Mouse (Mus musculus) heart, embryonic 15.5 days (tissue): ENCODE measurements around the gene Nrap. TPM values are rescaled to one million over a fixed set of nuclear protein-coding genes. Genes with fewer than 3 reads are reported as not detected.

Experiments used
- ATAC-seq: fragments of 200-750 bp; cut with Nextera tagmentation; replicated peaks from 2 replicates; pipeline ENCODE4 v1.8.0; 2017; ENCODE audit warnings: low read depth, moderate TSS enrichment; ENCODE audit not compliant: insufficient number of reproducible peaks, insufficient read depth, low FRiP score
- H3K27ac ChIP-seq: fragments of 300-500 bp; sonication (generic); 2 replicates; pipeline ENCODE4 v1.5.1; 2015; ENCODE audit warnings: mild to moderate bottlenecking, inconsistent platforms
- H3K27me3 ChIP-seq: fragments of 300-500 bp; sonication (generic); 2 replicates; pipeline ENCODE4 v1.6.1; 2015; ENCODE audit warnings: inconsistent platforms
- H3K36me3 ChIP-seq: fragments of 300-500 bp; sonication (generic); 2 replicates; pipeline ENCODE4 v1.6.1; 2015; ENCODE audit warnings: mild to moderate bottlenecking, inconsistent platforms
- H3K4me1 ChIP-seq: fragments of 300-500 bp; sonication (generic); replicated peaks from 2 replicates; pipeline ENCODE4 v1.6.1; 2015; ENCODE audit warnings: inconsistent platforms
- H3K4me2 ChIP-seq: fragments of 300-500 bp; sonication (generic); 2 replicates; pipeline ENCODE4 v1.6.1; 2015; ENCODE audit warnings: inconsistent platforms, mild to moderate bottlenecking, moderate library complexity
- H3K4me3 ChIP-seq: fragments of 300-500 bp; sonication (generic); 2 replicates; pipeline ENCODE4 v1.5.1; 2015; ENCODE audit warnings: mild to moderate bottlenecking, inconsistent platforms
- H3K9ac ChIP-seq: fragments of 300-500 bp; sonication (generic); 2 replicates; pipeline ENCODE4 v1.6.1; 2015; ENCODE audit warnings: mild to moderate bottlenecking, inconsistent platforms
- H3K9me3 ChIP-seq: fragments of 300-500 bp; sonication (generic); replicated peaks from 2 replicates; pipeline ENCODE4 v1.6.1; 2016; ENCODE audit warnings: inconsistent platforms
- WGBS: fragments of 180-500 bp; shearing (Covaris S2); methylation state at CpG from one replicate; pipeline ENCODE4 v1.1.7; 2015; ENCODE audit warnings: mixed read lengths; 5-methylcytosine and 5-hydroxymethylcytosine counted together
- polyA plus RNA-seq: library from polyadenylated mRNA; unstranded; fragments of >200 nt; fragmentation: Nextera tagmentation; extraction: Ambion mirVana; gene quantifications from 2 replicates; pipeline ENCODE4 v1.2.1, GENCODE M21; 2015

Gene Nrap
- polyA plus RNA-seq, 1 experiment from 2014 or later = 43.0 TPM

GRCm38 (mm10) chr19:56336826-56337225, 53.0 kb downstream of the Nrap start:
- no peak overlapping the region for H3K4me3 ChIP-seq
- no peak overlapping the region for H3K9ac ChIP-seq
- H3K27ac ChIP-seq = no peak overlapping the region; the same call in 1 of the 2 replicates
- H3K4me2 ChIP-seq = no peak overlapping the region
- 0 out of 2 replicates have a peak, but pooled peaks cover under 1% of the 10 kb centered on the region for H3K4me1 ChIP-seq
- peaks cover 48% of the 10 kb centered on the region for H3K36me3 ChIP-seq
- no peaks in the 10 kb centered on the region for H3K9me3 ChIP-seq
- H3K27me3 ChIP-seq = no peaks in the 10 kb centered on the region
- no peak for ATAC-seq
- WGBS = 58% methylated on average over 12 of the region's 12 CpGs

- H3K4me2 ChIP-seq = no peak overlapping the region
- 93% methylated on average over 17 of the region's 17 CpGs for WGBS
- H3K27ac ChIP-seq = no peak overlapping the region
- 0 out of 2 replicates have a peak, but pooled peaks cover 3% of the 10 kb centered on the region for H3K4me1 ChIP-seq
- no peak overlapping the region for H3K4me3 ChIP-seq
- H3K9me3 ChIP-seq = no peaks in the 10 kb centered on the region
- H3K27me3 ChIP-seq = no peaks in the 10 kb centered on the region
- no peak overlapping the region for H3K9ac ChIP-seq
- no peak for ATAC-seq
- H3K36me3 ChIP-seq = peaks cover 46% of the 10 kb centered on the region
Observed at GRCm38 (mm10) chr19:56336321-56336720, 53.5 kb downstream of the Nrap start.

- no peak overlapping the region for H3K27ac ChIP-seq
- no peaks in the 10 kb centered on the region for H3K9me3 ChIP-seq
- no peak overlapping the region for H3K4me3 ChIP-seq
- H3K4me1 ChIP-seq = peaks cover 20% of the 10 kb centered on the region
- 53% methylated on average over 21 of the region's 21 CpGs for WGBS
- no peak overlapping the region for H3K4me2 ChIP-seq
- no peaks in the 10 kb centered on the region for H3K27me3 ChIP-seq
- ATAC-seq = no peak; the same call in 1 of the 2 replicates
- H3K36me3 ChIP-seq = peaks cover 50% of the 10 kb centered on the region
- H3K9ac ChIP-seq = no peak overlapping the region
Observed at GRCm38 (mm10) chr19:56326243-56326855, 63.5 kb downstream of the Nrap start.

- Histone ChIP-seq H3K4me3 (no peak overlapping the region), H3K9me3 (no peaks in the 10 kb centered on the region), H3K27me3 (no peaks in the 10 kb centered on the region), H3K4me1 (peaks cover 20% of the 10 kb centered on the region), H3K4me2 (no peak overlapping the region), H3K36me3 (peaks cover 49% of the 10 kb centered on the region), H3K27ac (no peak overlapping the region), H3K9ac (no peak overlapping the region)
- no peak for ATAC-seq
- 51% methylated on average over 10 of the region's 10 CpGs for WGBS
Observed at GRCm38 (mm10) chr19:56325676-56326075, 64.2 kb downstream of the Nrap start.

GRCm38 (mm10) chr19:56321303-56321920, 68.4 kb downstream of the Nrap start:
- 79% methylated on average over 12 of the region's 12 CpGs for WGBS
- H3K36me3 ChIP-seq = peaks cover 34% of the 10 kb centered on the region
- ATAC-seq = no peak

GRCm38 (mm10) chr19:56320186-56320860, 69.5 kb downstream of the Nrap start:
- Histone ChIP-seq H3K9ac (no peak overlapping the region), H3K27me3 (no peaks in the 10 kb centered on the region), H3K9me3 (no peaks in the 10 kb centered on the region), H3K4me1 (peaks cover 6% of the 10 kb centered on the region), H3K4me3 (no peak overlapping the region), H3K27ac (no peak overlapping the region), H3K4me2 (peak overlapping the region; percentile 31), H3K36me3 (peaks cover 30% of the 10 kb centered on the region)
- no peak; the same call in 1 of the 2 replicates for ATAC-seq
- 44% methylated on average over 26 of the region's 26 CpGs for WGBS

More at GRCm38 (mm10) chr19:56321303-56321920, 68.4 kb downstream of the Nrap start:
- no peak overlapping the region for H3K4me3 ChIP-seq
- no peak overlapping the region for H3K27ac ChIP-seq
- no peaks in the 10 kb centered on the region for H3K27me3 ChIP-seq
- peaks cover 17% of the 10 kb centered on the region for H3K4me1 ChIP-seq
- H3K4me2 ChIP-seq = no peak overlapping the region
- H3K9me3 ChIP-seq = no peaks in the 10 kb centered on the region
- no peak overlapping the region for H3K9ac ChIP-seq

GRCm38 (mm10) chr19:56319629-56320028, 70.2 kb downstream of the Nrap start:
- H3K9ac ChIP-seq = no peak overlapping the region
- H3K27ac ChIP-seq = no peak overlapping the region
- H3K9me3 ChIP-seq = no peaks in the 10 kb centered on the region
- H3K4me2 ChIP-seq = no peak overlapping the region
- ATAC-seq = no peak
- H3K27me3 ChIP-seq = no peaks in the 10 kb centered on the region
- no peaks in the 10 kb centered on the region for H3K4me1 ChIP-seq
- H3K36me3 ChIP-seq = peaks cover 30% of the 10 kb centered on the region
- H3K4me3 ChIP-seq = no peak overlapping the region
- 82% methylated on average over 6 of the region's 6 CpGs for WGBS

GRCm38 (mm10) chr19:56319219-56319618, 70.6 kb downstream of the Nrap start:
- ATAC-seq = no peak
- Histone ChIP-seq H3K9ac (no peak overlapping the region), H3K4me2 (no peak overlapping the region), H3K27ac (no peak overlapping the region), H3K4me3 (no peak overlapping the region), H3K27me3 (no peaks in the 10 kb centered on the region), H3K4me1 (no peaks in the 10 kb centered on the region), H3K36me3 (peaks cover 27% of the 10 kb centered on the region), H3K9me3 (no peaks in the 10 kb centered on the region)
- WGBS = 87% methylated on average over 7 of the region's 7 CpGs

- H3K9me3 ChIP-seq = no peaks in the 10 kb centered on the region
- H3K4me3 ChIP-seq = no peak overlapping the region
- H3K9ac ChIP-seq = no peak overlapping the region
- peaks cover 10% of the 10 kb centered on the region; the same call in 1 of the 2 replicates for H3K36me3 ChIP-seq
- H3K4me1 ChIP-seq = no peaks in the 10 kb centered on the region
- no peak for ATAC-seq
- no peak overlapping the region for H3K27ac ChIP-seq
- WGBS = 55% methylated on average over 3 of the region's 3 CpGs
- H3K27me3 ChIP-seq = no peaks in the 10 kb centered on the region
- H3K4me2 ChIP-seq = no peak overlapping the region
Observed at GRCm38 (mm10) chr19:56316531-56316930, 73.3 kb downstream of the Nrap start.

- H3K4me3 ChIP-seq = no peak overlapping the region
- no peaks in the 10 kb centered on the region for H3K27me3 ChIP-seq
- H3K36me3 ChIP-seq = no peaks in the 10 kb centered on the region
- WGBS = 56% methylated on average over 11 of the region's 11 CpGs
- ATAC-seq = no peak
- no peak overlapping the region for H3K9ac ChIP-seq
- no peaks in the 10 kb centered on the region for H3K9me3 ChIP-seq
- H3K4me2 ChIP-seq = no peak overlapping the region
- H3K27ac ChIP-seq = no peak overlapping the region
- H3K4me1 ChIP-seq = no peaks in the 10 kb centered on the region
Observed at GRCm38 (mm10) chr19:56300835-56301234, 89.0 kb downstream of the Nrap start.

- H3K9me3 ChIP-seq = no peaks in the 10 kb centered on the region
- H3K27me3 ChIP-seq = no peaks in the 10 kb centered on the region
- H3K27ac ChIP-seq = no peak overlapping the region
- H3K9ac ChIP-seq = no peak overlapping the region
- H3K4me2 ChIP-seq = no peak overlapping the region
- no peaks in the 10 kb centered on the region for H3K36me3 ChIP-seq
- H3K4me1 ChIP-seq = peaks cover 3% of the 10 kb centered on the region; the same call in 1 of the 2 replicates
- no peak for ATAC-seq
- WGBS = 60% methylated on average over 3 of the region's 3 CpGs
- H3K4me3 ChIP-seq = no peak overlapping the region
Observed at GRCm38 (mm10) chr19:56297264-56297663, 92.6 kb downstream of the Nrap start.
